Mouse (Mus musculus) liver, embryonic 18 days (tissue): ENCODE results near the gene Keg1. TPM values are rescaled to one million over a fixed set of nuclear protein-coding genes. Genes with fewer than 3 reads are reported as not detected.

Source experiments
- polyA plus RNA-seq: library from polyadenylated mRNA; depleted of rRNA; stranded (reverse); fragments of >200 nt; gene quantifications from 2 replicates; pipeline ENCODE4 v1.2.3, GENCODE M21; 2012; rRNA removed

The Keg1 gene
- 24.3 and 29.5 TPM in 2 replicates for polyA plus RNA-seq

DNA sequence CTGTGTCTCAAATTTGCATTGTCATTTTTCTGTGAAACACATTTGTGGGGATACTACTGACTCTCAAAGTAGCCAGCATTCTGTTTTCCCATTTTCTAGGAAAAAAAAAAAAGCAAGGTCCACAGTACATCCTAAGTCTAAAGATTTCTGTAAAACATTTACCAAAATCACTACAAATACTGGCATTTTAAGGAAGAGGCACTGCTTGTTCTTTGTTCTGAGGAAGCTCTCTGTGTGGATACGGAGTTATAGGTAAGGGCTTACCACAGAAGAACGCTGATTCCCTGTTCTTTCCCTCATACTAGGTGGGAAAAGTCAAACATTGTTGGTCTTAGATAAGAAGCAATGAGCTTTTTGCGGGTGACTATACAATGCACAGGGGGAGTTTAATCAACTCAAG lies at the start of gene Keg1:
Gene Keg1, plus strand, starts transcription at position 197 of the 400 bp plus-strand sequence.

DNA sequence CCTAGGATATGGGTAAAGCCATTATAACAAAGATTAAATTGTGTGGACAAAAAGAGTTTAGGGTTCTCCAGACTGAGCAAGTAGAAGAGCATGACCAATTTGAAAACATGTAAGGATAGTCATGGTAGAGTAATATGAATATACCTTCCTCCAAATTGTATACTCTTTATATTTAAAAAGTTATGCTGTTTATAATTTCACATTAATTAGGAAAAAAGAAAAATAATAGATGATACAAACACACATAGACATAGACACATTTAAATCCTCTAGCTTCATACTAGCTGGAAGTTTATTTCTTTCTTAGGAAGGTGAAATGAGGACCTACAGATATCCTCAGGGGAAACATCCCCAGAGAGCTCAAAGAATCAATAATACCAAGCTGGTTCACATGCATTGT lies 25.4 kb upstream of the Keg1 start, which contains the start of gene Olfr1442:
Gene Olfr1442, plus strand, starts transcription at position 301 of the 400 bp plus-strand sequence.

DNA sequence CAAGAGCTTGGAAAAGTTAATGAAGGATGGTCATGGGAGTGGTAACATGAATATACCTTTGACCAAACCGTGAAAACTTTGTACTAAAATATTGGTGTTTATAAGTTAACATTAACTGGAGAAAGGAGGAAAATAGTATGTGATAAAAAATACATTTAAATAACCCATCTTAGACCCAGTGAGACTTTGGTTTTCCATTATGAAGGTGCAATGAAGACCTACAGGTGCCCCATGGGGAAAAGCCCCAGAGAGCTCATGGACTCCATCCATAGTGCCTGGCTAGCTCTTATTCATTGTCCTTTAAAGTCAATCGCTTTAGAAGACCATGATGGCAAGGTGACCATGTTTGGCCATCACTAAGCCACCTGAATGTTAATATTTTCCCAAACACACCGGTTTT lies 17.8 kb upstream of the Keg1 start, which contains the start of gene Olfr1443:
Gene Olfr1443, plus strand, starts transcription at position 301 of the 400 bp plus-strand sequence.

DNA sequence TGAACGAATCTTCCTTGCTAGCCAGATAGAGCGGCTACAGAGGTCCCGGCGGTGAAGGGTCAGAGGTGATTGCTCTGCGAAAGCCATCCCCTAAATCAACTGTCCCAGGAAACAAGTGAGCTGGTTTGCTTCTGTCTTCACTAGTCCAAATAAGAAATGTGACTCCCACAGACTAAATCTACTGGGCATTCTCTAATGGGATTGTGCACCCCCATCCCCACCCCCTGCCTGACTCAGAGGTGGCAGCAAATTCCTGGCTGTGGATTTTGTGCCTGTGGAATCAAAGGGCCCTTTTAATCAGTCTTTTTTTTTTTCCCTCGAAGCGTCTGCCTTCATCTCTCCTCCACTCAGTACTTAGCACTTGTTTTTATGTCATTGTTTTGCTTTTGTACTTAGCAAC lies 69.7 kb downstream of the Keg1 start, which contains the start of gene Cntf:
Gene Cntf, minus strand, starts transcription at position 325 of the 400 bp plus-strand sequence.

Other genes with a start within 250 kb of the Keg1 start
- gene Mpeg1, start 235.0 kb upstream of the Keg1 start, polyA plus RNA-seq, result 14.8 and 15.0 TPM in 2 replicates
- 2.3 and 2.4 TPM in 2 replicates for gene Dtx4, start 194.3 kb upstream of the Keg1 start, polyA plus RNA-seq
- gene Fam111a, start 150.0 kb upstream of the Keg1 start, polyA plus RNA-seq, result 10.3 and 11.9 TPM in 2 replicates
- gene Gm4952, start 95.8 kb upstream of the Keg1 start, polyA plus RNA-seq, result 115 and 136 TPM in 2 replicates
- 0.86 and 2.3 TPM in 2 replicates for gene Glyat, start 62.5 kb upstream of the Keg1 start, polyA plus RNA-seq
- not detected in 2 replicates for gene Olfr1442, start 25.3 kb upstream of the Keg1 start, polyA plus RNA-seq
- not detected in 2 replicates for gene Olfr1443, start 17.7 kb upstream of the Keg1 start, polyA plus RNA-seq
- 0.88 and 1.2 TPM in 2 replicates for gene Cntf, start 69.8 kb downstream of the Keg1 start, polyA plus RNA-seq
- 11.9 and 12.3 TPM in 2 replicates for gene Zfp91, start 100.3 kb downstream of the Keg1 start, polyA plus RNA-seq
- gene Lpxn, start 100.4 kb downstream of the Keg1 start, polyA plus RNA-seq, result 2.4 and 3.2 TPM in 2 replicates
- not detected in 2 replicates for gene Gm5244, start 150.9 kb downstream of the Keg1 start, polyA plus RNA-seq
- gene Olfr1444, start 161.5 kb downstream of the Keg1 start, polyA plus RNA-seq, result 0.02 TPM in 1 of 2 replicates, not detected in the other
- not detected in 2 replicates for gene Olfr1445, start 188.1 kb downstream of the Keg1 start, polyA plus RNA-seq
- gene Olfr1446, start 197.7 kb downstream of the Keg1 start, polyA plus RNA-seq, result not detected in 2 replicates
- not detected in 2 replicates for gene Olfr1447, start 208.0 kb downstream of the Keg1 start, polyA plus RNA-seq
- not detected in 2 replicates for gene Olfr1448, start 228.6 kb downstream of the Keg1 start, polyA plus RNA-seq
- not detected in 2 replicates for gene Olfr1449, start 235.1 kb downstream of the Keg1 start, polyA plus RNA-seq